Mouse (Mus musculus) left cerebral cortex, adult 9 months (tissue): ENCODE measurements at regions not wholly inside any gene's neighbourhood (a gene's known extent, or its start where the extent isn't known, plus 50 kb on each side); places are given as distances from the start of the nearest gene placed in this dataset.

Source experiments
- DNase-seq, 2 experiments: peaks; one replicate each; pipeline ENCODE4 v3.0.0; 2022; ENCODE audit warnings: low spot score in 2 of 2

DNA sequence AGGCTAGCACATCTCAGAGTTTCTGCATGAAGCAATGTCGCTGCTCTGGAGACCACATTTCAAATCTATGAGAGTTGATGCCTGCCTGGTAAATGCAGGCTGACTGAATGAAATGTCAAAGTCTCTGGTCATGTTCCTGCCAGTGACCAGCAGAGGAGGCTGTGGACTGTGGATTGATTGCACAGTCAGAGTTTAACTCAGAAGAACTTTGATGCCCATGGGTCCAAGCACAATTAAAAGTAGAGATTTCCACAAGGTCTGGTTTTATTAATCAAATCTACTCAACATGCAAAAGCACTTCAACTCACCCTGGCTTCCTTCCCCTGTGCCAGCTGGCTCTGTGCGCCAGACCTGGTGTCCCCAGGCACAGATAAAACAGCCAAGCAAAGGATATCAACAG, 81.3 kb downstream of the Hsd17b3 start:
- no peak for DNase-seq

DNA sequence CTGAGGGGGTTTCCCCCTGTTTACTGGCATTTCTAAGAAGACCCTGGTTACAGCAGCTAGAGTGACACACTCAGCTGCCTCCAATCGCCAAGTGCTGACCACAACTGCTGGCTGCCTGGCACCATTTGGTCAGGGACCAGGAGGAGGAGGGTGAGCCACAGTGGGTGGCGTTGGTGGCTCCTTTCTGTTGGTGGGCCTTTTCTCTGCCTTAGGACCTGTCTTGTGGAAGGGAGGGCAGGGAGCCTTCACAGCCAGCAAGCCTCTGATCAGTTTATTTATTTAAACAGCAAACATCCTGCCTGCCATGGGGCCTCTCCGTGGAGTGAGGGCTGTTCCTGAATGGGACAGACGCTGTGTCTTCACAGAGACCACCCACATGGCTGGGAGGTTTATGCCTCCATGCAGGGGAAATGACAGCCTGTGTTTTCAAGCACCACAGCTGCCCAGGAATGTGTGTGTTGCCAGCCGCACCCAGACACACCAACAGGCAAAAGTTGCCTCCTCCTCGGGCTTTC, 86.0 kb downstream of the Hsd17b3 start:
- DNase-seq: no peak

DNA sequence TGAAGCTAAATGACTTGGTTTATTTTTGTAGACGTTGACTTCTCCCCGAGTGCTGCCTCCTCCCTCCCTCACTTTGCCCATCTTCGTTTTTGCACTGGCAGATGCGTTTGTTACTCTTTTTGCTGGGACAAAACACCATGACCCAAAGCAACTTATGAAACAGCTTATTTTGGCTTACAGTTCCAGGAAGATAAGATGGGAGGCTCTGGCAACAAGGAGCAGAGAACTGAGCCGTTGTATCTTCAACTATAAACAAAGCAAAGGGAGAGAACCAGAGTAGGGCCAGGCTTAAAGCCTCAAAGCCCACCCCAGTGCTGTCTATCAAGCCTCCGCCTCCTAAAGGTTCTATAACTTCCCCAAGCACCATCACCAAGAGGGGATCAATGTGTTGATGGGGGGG, 88.7 kb downstream of the Hsd17b3 start:
- DNase-seq: no peak

GRCm38 (mm10) chr13:63998647-63999046, 90.4 kb downstream of the Hsd17b3 start:
- DNase-seq: no peak

DNA sequence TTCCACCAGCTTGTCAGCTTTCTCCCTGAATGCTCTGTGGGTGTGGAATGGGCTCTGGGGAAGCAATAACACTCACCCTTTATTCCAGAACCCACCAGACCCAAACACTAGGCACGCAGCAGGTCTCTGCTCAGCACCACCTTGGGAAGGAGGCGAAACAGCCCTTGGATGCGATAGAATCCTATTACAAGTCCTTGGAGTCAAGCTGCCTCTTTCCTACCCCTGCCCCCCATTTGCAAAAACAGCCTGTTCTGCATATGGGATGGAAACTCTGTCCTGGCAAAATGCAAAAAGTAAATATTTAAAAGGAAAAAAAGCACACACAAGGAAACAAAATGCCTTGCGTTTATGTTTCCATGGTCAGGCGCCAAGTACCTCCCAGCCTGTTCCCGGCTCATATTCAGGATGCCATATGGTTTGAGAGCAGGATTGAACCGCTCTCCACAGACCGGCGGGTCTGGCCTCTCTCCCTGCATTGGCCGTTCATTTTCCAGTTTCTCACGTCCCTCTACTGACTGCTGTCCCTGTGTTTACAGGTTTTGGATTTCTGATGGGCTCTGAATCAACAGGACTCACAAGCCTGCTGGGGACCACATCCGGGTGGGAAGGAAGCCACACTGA, 95.1 kb downstream of the Hsd17b3 start:
- no peak for DNase-seq

DNA sequence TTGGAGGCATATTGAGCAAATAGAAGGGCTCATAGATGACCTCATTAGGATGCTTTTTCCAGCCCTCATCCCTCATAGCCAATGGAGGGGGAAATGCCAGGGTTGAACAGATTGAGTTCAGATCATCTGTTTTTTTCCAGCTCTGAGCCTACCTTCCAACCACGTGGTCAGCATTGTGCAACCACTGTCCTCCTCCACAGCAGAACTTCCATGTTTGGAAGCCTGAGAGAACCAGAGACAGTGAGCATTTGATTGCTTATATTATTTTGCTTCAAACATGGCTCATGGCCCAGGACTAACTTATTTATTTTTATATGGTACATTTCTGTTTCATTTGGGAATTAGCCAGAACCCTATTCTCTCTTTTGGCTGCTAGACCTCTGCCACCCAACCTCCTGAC, 96.0 kb downstream of the Hsd17b3 start:
- DNase-seq: no peak

- no peak for DNase-seq
Observed at GRCm38 (mm10) chr13:63990480-63990958, 98.5 kb downstream of the Hsd17b3 start.

- DNase-seq: no peak
Observed at GRCm38 (mm10) chr13:63989769-63990168, 99.3 kb downstream of the Hsd17b3 start.

DNA sequence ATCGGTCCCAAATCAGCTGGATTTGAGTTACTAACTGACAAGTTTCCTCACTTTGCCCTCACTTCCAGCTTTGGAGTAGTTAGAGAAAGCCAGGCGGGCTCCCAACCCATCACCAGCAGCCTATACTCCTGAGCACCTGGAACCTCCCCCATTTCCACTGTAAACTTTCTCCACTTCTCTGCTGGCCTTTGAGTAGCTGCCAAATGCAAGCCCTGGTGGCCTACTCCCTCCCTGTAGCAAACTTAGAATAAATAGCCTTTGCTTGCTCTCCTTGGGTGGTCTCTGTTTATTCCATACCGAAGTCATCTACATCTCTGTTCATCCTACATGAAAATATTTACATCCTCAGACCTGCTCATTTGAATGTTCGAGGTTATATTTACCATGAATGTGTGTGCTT, 100.8 kb downstream of the Hsd17b3 start:
- no peak for DNase-seq

DNA sequence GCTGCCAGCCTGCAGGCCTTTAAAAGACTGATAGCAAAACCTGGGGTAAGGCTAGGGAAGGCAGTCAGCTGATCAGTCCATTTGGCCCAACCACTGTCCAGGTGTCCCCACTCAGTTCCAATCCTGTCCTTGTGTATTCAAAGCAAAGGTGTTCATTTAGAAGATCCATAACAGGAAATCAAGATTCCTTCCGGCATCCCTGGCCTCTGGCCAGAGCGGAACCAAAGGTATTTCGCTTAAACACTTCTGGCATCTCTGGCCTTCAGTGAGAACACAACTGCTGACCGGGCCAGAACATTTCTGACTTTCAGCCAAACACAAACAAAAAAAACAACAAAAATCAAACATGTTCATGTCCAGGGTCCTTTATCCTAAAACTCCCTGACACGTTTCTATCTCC, 102.3 kb downstream of the Hsd17b3 start:
- no peak for DNase-seq

- DNase-seq: no peak
Observed at GRCm38 (mm10) chr13:63985590-63985989, 103.4 kb downstream of the Hsd17b3 start.

DNA sequence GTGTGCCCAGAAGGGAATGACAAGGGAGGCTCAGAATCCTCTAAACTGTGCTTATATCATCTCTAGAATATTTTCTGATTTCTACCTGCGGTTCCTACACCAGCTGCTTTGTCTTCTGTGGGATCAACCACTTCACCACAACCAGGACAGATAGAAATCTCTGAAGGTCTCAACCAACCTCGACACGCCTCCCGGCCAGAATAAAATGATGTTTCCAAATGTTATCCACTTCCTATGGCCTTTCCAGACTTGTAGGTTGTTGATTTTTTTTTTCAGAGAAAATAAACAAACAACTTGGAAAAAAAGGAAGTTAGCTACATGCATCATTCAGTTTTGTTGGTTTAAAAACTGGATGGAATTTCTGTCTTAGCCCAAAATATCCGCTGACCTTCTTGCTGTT, 103.9 kb downstream of the Hsd17b3 start:
- DNase-seq: no peak

- DNase-seq: no peak
Observed at GRCm38 (mm10) chr13:63980012-63980691, 108.9 kb downstream of the Hsd17b3 start.

DNA sequence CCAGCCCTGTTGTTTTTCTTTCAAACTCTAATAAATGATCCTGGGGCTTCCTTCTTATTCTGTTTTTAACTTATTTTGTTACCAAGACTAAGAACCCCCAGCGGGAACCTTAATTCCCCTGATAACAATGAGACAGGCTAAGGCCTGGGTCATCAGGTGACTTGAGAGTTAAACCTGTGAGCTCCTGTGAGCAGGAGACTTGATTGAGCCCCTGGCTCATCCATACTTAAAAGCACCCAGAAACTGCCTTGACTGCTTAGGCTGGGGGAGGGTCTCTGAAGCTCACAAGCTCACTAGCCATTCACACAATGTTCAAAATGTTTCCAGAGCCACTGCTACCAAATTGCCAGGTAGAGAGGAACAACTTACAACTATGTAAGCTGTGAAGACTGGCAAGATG, 109.4 kb downstream of the Hsd17b3 start:
- no peak for DNase-seq

DNA sequence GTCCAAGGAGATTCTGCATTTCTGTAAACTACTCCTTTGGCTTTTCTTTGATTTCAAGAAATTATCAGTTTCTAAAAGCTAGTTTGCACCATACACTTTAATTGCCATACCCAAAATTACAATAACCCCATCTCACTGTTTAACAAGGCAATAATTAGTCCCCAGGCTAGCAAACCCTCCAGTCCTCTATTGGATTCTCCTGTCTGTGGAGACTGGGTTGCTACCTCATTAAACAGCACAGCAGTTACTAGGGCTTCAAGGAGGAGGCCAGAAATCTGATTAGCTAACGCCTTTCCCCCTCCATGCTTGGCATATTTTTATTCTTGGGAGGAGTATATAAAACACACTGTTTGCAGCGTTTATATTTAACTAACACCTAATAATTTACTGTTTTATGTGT, 119.1 kb downstream of the Hsd17b3 start:
- no peak for DNase-seq

DNA sequence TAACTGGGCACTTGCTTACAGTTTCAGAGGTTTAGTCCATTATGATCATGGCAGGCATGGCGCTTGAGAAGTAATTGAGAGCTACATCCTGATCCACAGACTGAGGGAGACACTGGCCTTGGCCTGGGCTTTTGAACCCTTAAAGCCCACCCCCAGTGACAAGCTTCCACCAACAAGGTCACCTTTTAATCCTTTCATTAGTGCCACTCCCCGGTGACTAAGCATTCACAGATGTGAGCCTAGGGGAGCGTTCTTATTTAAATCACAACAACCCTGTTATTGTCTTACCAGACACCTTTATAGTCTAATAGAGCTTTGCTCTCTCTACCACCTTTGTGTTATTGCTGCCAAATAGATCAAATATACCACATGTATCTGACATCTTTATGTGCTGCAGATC, 120.4 kb downstream of the Hsd17b3 start:
- DNase-seq: no peak

DNA sequence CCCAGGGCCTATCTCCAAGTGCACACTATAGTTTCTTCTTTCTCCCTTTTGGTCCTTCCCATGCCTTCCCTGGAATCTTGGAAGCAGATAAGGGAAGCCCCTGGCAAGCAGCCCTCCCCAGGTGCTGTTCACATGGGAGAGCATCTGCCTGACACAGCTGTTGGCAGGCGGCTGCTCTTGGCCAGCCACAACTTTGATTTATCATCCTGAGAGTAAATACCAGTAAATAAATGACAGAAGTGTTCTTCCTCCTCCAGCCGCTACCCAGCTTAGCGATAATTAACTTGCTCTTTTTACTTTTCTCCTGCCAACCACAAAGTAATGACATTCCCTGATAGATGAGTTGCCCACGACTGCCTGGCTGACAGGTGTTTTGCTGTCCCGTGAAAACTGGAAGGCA, 131.9 kb downstream of the Hsd17b3 start:
- peak in 1 of 2 experiments; percentile 2 for DNase-seq

DNA sequence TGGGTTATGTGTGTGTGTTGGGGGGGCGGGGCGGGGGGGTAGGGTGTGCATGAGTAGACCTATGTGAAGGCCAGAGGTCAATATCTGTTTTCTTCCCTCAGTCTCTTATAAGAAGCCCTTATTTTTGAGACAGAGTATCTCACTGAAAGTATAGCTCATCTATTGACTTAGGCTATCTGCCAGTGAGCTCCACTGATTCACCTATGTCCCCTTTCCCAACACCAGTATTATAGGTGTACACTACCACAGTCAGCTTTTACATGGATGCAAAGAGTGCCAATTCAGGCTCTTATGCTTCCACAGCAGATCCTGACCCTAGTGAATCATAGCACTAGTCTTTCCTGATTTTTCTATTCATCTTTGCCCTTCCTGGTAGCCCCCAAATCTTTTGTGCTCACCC, 134.7 kb downstream of the Hsd17b3 start:
- DNase-seq: no peak

DNA sequence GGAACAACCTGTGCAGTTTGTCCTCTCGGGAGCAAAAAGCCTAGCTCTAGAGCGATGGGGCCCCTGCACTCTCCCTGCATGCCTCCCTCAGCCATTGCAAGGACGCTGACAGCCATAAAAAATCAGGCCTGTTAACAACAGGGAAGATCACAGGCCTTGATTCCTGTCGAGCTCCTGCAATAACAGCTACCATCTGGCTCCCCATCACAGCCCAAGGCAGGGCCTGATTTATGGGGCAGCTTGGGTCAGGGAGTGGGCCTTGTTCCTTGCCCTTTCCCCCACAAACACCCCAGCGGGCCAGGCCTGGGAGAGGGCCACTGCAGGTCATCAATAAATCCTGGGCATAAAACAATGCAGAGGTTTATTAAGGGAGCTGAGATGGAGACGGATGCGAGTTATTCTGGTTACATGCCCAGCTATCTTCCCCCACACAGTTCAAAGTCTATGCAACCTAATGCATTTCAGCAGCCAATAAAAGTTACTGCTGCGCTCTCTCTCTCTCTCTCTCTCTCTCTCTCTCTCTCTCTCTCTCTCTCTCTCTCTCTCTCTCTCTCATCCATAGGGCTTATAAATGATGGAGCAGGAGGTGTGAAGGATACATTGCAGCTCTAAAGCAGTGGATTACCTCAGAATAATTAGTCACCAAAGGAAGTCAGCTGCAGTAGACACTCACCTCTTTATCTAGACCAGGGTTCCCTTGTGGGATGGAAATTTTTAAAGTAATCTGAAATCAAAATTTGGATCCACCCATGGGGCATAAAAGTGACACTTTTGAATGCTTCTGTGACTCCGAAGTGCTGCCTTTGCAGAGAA, 136.9 kb downstream of the Hsd17b3 start:
- DNase-seq: no peak

GRCm38 (mm10) chr13:63951136-63951535, 136.1 kb downstream of the Ercc6l2 start:
- DNase-seq: no peak
